Mouse (Mus musculus) layer of hippocampus, adult 2 months (tissue): ENCODE data around the gene Amfr. TPM values are rescaled to one million over a fixed set of nuclear protein-coding genes. Genes with fewer than 3 reads are reported as not detected.

ENCODE experiments used
- DNase-seq, 2 experiments: peaks; one replicate each; pipeline ENCODE4 v3.0.0; 2022; ENCODE audit warnings: low spot score in 2 of 2
- H3K27ac ChIP-seq: fragments of 200-600 bp; 2 replicates; pipeline ENCODE4 v1.8.1; 2022
- H3K4me3 ChIP-seq: fragments of 200-600 bp; 2 replicates; pipeline ENCODE4 v1.8.1; 2022; ENCODE audit warnings: mild to moderate bottlenecking
- CTCF ChIP-seq: fragments of 200-600 bp; conservative IDR thresholded peaks from 2 replicates; pipeline ENCODE4 v1.8.1; 2022; ENCODE audit warnings: antibody characterized with exemption, mild to moderate bottlenecking, moderate library complexity
- total RNA-seq, 2 experiments: library from RNA; stranded (reverse); gene quantifications; 2 replicates each; pipeline ENCODE4 v1.2.3; 2021

Amfr gene
- total RNA-seq, 2 experiments from 2014 or later, result 122 to 128 TPM

DNA sequence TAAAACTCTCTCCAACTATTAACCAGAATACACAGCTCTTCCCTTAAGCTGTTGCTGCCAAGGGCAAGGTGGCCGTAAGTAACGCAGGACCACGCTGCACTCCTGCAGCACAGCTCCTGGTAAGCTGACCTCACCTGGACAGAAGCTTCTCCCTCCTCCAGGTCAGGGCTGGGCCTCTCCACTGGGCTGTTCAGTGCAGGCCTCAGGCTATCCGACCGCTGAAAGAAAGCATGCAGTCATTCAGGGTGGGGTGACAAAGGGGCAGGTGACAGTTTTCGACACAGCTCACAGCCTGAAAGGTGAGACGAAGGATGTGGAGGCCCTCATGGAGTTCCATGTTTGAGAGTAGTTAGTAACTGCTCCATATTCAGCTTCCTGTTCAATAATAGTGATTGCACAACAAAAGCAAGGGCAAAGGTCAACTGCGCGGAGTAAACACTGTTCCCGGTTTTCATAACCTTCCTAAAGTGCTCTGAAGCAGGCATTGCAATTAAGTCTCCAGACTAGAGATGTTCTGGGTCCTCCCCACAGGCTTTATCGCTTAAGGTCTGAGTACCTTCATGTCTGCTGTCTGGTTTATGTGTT lies 37.9 kb downstream of the Amfr start:
- TF ChIP-seq CTCF, result no peak
- DNase-seq, result no peak
- Histone ChIP-seq H3K4me3 (no peak overlapping the region), H3K27ac (no peak overlapping the region)

- DNase-seq, result no peak
- Histone ChIP-seq H3K4me3 (no peak overlapping the region), H3K27ac (0 out of 2 replicates have a peak overlapping the region, but pooled peaks have one; percentile 43)
- TF ChIP-seq CTCF, result no peak
Measured at GRCm38 (mm10) chr8:93973831-93974375, 38.7 kb downstream of the Amfr start.

GRCm38 (mm10) chr8:93972971-93973734 lies 39.5 kb downstream of the Amfr start:
- TF ChIP-seq CTCF, result no peak
- Histone ChIP-seq H3K27ac (peak overlapping the region; percentile 43; the same call in 1 of the 2 replicates), H3K4me3 (no peak overlapping the region)
- no peak for DNase-seq

DNA sequence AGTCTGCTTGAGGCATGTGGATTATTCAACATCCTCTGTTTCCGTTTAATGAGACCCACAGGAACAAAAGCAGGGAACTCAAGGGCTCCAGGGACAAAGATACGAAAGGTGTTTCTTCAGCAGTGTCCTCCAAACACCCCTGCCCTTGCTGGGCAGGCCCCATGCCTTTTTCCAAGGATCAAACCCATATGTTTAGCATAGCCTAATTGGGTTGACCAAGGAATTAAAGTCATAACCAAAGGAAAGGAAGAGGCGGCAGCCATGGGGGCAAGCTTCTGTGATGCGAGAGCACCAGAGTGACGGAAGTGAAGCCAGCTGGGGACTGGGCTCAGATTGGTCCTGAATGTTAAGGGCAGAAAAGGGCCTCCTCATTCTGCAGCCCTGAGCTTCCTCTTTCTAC lies 40.4 kb downstream of the Amfr start:
- no peak for TF ChIP-seq CTCF
- Histone ChIP-seq H3K27ac (peak overlapping the region; percentile 43; the same call in 1 of the 2 replicates), H3K4me3 (no peak overlapping the region)
- no peak for DNase-seq

DNA sequence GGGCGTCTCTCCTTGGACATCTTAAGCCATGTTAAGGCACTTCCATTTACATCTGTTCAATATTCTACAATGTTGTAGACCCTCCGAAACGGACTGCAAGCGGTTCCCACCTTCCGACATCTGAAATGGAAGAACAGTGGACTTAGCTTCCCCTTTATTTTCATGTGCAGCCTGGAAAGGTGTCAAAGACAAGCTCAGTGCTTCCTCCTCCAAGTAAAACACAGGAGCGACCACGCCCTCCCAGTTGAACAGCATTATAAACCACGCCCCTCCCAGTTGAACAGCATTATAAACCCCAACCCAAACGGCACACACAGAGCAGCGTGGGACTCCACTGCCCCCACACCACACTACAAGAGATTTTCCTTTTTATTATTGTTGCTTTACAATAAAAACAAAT lies 41.2 kb downstream of the Amfr start:
- no peak for DNase-seq
- no peak for TF ChIP-seq CTCF
- Histone ChIP-seq H3K27ac (no peak overlapping the region), H3K4me3 (no peak overlapping the region)

GRCm38 (mm10) chr8:93969626-93970340 lies 42.9 kb downstream of the Amfr start:
- H3K27ac ChIP-seq, result no peak overlapping the region
- no peak overlapping the region for H3K4me3 ChIP-seq
- DNase-seq, result no peak
- TF ChIP-seq CTCF, result no peak

GRCm38 (mm10) chr8:93968293-93968692 lies 44.3 kb downstream of the Amfr start:
- H3K27ac ChIP-seq, result peak overlapping the region; percentile 23; the same call in 1 of the 2 replicates
- H3K4me3 ChIP-seq, result no peak overlapping the region
- DNase-seq, result no peak
- TF ChIP-seq CTCF, result no peak

- DNase-seq, result no peak
- no peak for TF ChIP-seq CTCF
- no peak overlapping the region for H3K4me3 ChIP-seq
- H3K27ac ChIP-seq, result peak overlapping the region; percentile 51; the same call in 1 of the 2 replicates
Measured at GRCm38 (mm10) chr8:93960909-93961308, 51.7 kb downstream of the Amfr start.

DNA sequence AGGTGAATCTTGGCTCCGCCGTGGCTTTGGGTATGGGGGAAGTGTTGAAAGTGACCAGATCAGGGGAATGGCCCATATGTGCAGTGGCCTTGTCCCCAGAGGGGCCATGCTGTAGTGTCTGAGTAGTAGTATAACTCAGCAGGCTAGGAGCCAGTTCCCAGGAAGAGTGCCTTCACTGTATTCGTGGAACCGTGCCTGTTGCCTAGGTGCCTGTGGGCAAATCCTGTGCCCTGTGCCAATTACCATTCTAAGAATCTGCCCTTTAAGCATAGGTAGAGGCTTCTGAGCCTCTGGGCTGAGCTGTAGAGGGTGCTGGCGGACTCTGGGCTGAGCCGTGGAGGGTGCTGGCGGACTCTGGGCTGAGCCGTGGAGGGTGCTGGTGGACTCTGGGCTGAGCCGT lies 54.2 kb downstream of the Amfr start:
- H3K27ac ChIP-seq, result peak overlapping the region; percentile 59
- DNase-seq, result no peak
- no peak for TF ChIP-seq CTCF
- no peak overlapping the region for H3K4me3 ChIP-seq

GRCm38 (mm10) chr8:93952511-93952910 lies 60.1 kb downstream of the Amfr start:
- H3K27ac ChIP-seq, result peak overlapping the region; percentile 25; the same call in 1 of the 2 replicates
- DNase-seq, result no peak
- TF ChIP-seq CTCF, result peak; percentile 63
- no peak overlapping the region for H3K4me3 ChIP-seq

DNA sequence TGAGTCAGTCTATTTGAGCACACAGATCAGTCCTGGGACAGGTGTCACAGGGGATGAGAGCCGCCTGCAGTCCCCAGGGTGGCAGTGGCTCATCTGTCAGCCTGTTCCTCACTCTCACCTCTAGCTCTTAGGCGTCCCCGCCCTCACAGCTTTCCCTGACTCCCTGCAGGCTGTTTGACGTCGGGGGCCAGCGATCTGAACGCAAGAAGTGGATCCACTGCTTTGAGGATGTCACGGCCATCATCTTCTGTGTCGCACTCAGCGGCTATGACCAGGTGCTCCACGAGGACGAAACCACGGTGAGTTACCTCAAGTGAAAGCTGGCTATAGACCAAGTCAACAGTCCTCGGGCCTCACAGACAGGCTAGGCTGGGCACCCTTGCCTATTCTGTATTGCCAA lies 62.5 kb downstream of the Amfr start:
- H3K27ac ChIP-seq, result peak overlapping the region; percentile 58; the same call in 1 of the 2 replicates
- no peak for TF ChIP-seq CTCF
- no peak for DNase-seq

GRCm38 (mm10) chr8:93946397-93946796 lies 66.2 kb downstream of the Amfr start:
- TF ChIP-seq CTCF, result no peak
- no peak for DNase-seq
- no peak overlapping the region for H3K4me3 ChIP-seq
- no peak overlapping the region; the same call in 1 of the 2 replicates for H3K27ac ChIP-seq

More for the DNA sequence above, 62.5 kb downstream of the Amfr start:
- H3K4me3 ChIP-seq, result no peak overlapping the region

DNA sequence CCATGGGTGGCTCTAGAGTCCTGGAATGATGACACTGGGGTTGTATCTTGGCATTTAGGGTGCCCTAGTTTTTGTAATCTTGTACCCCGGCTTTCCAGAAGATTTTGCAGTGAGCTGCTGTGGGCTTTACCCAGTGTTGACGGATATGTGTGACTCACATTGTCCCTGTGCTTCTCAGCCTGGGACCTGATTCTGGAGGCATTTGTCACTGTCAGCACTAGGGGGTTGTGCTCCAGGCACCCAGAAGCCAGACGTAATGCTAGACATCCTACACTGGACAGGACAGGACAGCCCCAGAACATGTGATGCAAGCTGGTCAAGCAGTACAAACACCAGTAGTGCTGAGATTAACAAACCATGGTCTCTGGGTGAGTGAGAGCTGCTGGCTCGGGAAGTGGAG lies 66.9 kb downstream of the Amfr start:
- TF ChIP-seq CTCF, result no peak
- Histone ChIP-seq H3K4me3 (no peak overlapping the region), H3K27ac (no peak overlapping the region; the same call in 1 of the 2 replicates)
- no peak for DNase-seq
